In genomic region chr1:87418733-87419132, GRCm38 (mm10) we compare ENCODE assay signal across 10 mouse cellular contexts. TPM values are rescaled to one million over a fixed set of nuclear protein-coding genes. Genes with fewer than 3 reads are reported as not detected.
DNase-seq lines count a peak whose midpoint lies in the region; ATAC-seq and TF ChIP-seq lines count a peak whose summit lies in the region.
"Had no signal": no experiment of that assay in that cellular context is flagged by ENCODE, and none has a peak within 500 bp of the region (broad histone marks: within the 10 kb centered on the region; RNA-seq: fewer than 3 reads in every experiment).

No protein-coding gene starts in this region.

- TF ChIP-seq EP300 in MEL (IDR thresholded peaks at IDR 0.05; ENCODE audit: low read depth in 1 of 2, low read length in 2 of 2) = no peak

- TF ChIP-seq POLR2A in MEL (IDR thresholded peaks at IDR 0.05; ENCODE audit: control insufficient read depth in 1 of 2, insufficient read depth in 1 of 2, low read depth in 1 of 2, low read length in 2 of 2, poor library complexity in 1 of 2) = no peak

- DNase-seq in A20 (ENCODE audit: low read depth, low spot score) = peak; percentile 75
- DNase-seq in MEL (ENCODE audit: low read depth, low spot score) = peak; percentile 86
- peak; percentile 65 for DNase-seq in retina, postnatal 1 day
- DNase-seq in frontal cortex, postnatal 10 days (ENCODE audit: low spot score in 2 of 2) = no peak
- DNase-seq in ovary, adult 18-20 months (ENCODE audit: low spot score) = no peak

- H3K27ac ChIP-seq in intestine, postnatal 0 days (ENCODE audit: low read depth, low read length) = no peak overlapping the region
- H3K27ac ChIP-seq in intestine, embryonic 15.5 days = no peak overlapping the region
- no peak overlapping the region for H3K27ac ChIP-seq in MEL (ENCODE audit: control insufficient read depth, low read depth, low read length)
- H3K27ac ChIP-seq: macrophage had no signal

- no peak overlapping the region for H3K9ac ChIP-seq in intestine, postnatal 0 days (ENCODE audit: low read depth, low read length)
- no peak overlapping the region for H3K9ac ChIP-seq in intestine, embryonic 15.5 days
- H3K9ac ChIP-seq in MEL (ENCODE audit: control insufficient read depth, low read depth, low read length, poor library complexity, severe bottlenecking) = no peak overlapping the region

- H3K36me3 ChIP-seq in intestine, postnatal 0 days (ENCODE audit: control insufficient read depth, insufficient read depth) = peaks cover 58% of the 10 kb centered on the region
- H3K36me3 ChIP-seq in intestine, embryonic 15.5 days = 0 out of 2 replicates have a peak, but pooled peaks cover 15% of the 10 kb centered on the region
- H3K36me3 ChIP-seq in MEL (ENCODE audit: control insufficient read depth in 1 of 2, insufficient read depth in 2 of 2, low read length in 2 of 2) = peaks cover 0 to 46% of the 10 kb centered on the region in 2 experiments; a peak in 2 of 4 replicates

- H3K4me2 ChIP-seq in intestine, postnatal 0 days (replicated peaks; ENCODE audit: low read depth) = no peak overlapping the region
- H3K4me2 ChIP-seq in intestine, embryonic 15.5 days (replicated peaks) = no peak overlapping the region

- TF ChIP-seq CTCF in intestine, postnatal 0 days (IDR thresholded peaks at IDR 0.05; ENCODE audit: low read depth) = peak; percentile 76
- peak in 2 of 3 experiments; percentile 68 to 85; a peak in 4 of 6 replicates for TF ChIP-seq CTCF in MEL (IDR thresholded peaks at IDR 0.05 in 2 of 3, conservative IDR thresholded peaks at IDR 0.05 in 1 of 3; ENCODE audit: control insufficient read depth in 1 of 3, insufficient read depth in 1 of 3, low read depth in 2 of 3, low read length in 3 of 3, poor library complexity in 1 of 3, severe bottlenecking in 1 of 3)

- TF ChIP-seq RAD21 in MEL (IDR thresholded peaks at IDR 0.05; ENCODE audit: low read depth, low read length) = peak; percentile 27

- no peak for ATAC-seq in intestine, postnatal 0 days
- no peak for ATAC-seq in intestine, embryonic 15.5 days
- ATAC-seq in erythroblast, adult 5-6 weeks (replicated peaks; ENCODE audit: low FRiP score, poor library complexity, severe bottlenecking) = peak; percentile 86

- no peaks in the 10 kb centered on the region for H3K79me2 ChIP-seq in MEL (ENCODE audit: control insufficient read depth, insufficient read depth, low read length, poor library complexity)

- no peak overlapping the region for H3K4me3 ChIP-seq in intestine, postnatal 0 days (ENCODE audit: low read depth, low read length)
- no peak overlapping the region for H3K4me3 ChIP-seq in intestine, embryonic 15.5 days (replicated peaks)
- H3K4me3 ChIP-seq in MEL (ENCODE audit: control insufficient read depth in 1 of 2, insufficient read depth in 1 of 2, low read depth in 2 of 2, low read length in 2 of 2) = no peak overlapping the region
- H3K4me3 ChIP-seq: erythroblast, embryonic 14.5 days had no signal

- no peaks in the 10 kb centered on the region for H3K4me1 ChIP-seq in intestine, postnatal 0 days (replicated peaks; ENCODE audit: control insufficient read depth, insufficient read depth, low read length)
- H3K4me1 ChIP-seq in intestine, embryonic 15.5 days (replicated peaks) = no peaks in the 10 kb centered on the region
- H3K4me1 ChIP-seq in MEL (ENCODE audit: control insufficient read depth in 1 of 2, insufficient read depth in 2 of 2, low read length in 2 of 2) = no peaks in the 10 kb centered on the region

- H3K27me3 ChIP-seq in intestine, postnatal 0 days (replicated peaks; ENCODE audit: control insufficient read depth, insufficient read depth, low read length) = no peaks in the 10 kb centered on the region
- H3K27me3 ChIP-seq in intestine, embryonic 15.5 days (replicated peaks) = no peaks in the 10 kb centered on the region
- H3K27me3 ChIP-seq in MEL (ENCODE audit: control insufficient read depth in 1 of 2, insufficient read depth in 2 of 2, low read length in 2 of 2) = no peaks in the 10 kb centered on the region

- WGBS in intestine, postnatal 0 days = 88% methylated on average over 4 of the region's 4 CpGs
- 91% methylated on average over 4 of the region's 4 CpGs for WGBS in intestine, embryonic 15.5 days

- H3K9me3 ChIP-seq in intestine, postnatal 0 days (ENCODE audit: control insufficient read depth) = no peaks in the 10 kb centered on the region
- no peaks in the 10 kb centered on the region for H3K9me3 ChIP-seq in intestine, embryonic 15.5 days
- H3K9me3 ChIP-seq in MEL (replicated peaks; ENCODE audit: insufficient read depth, low read length) = no peaks in the 10 kb centered on the region

TF ChIP-seq in MEL, 35 proteins besides CTCF, POLR2A, EP300 and RAD21:
- TF ChIP-seq POLR2AphosphoS5 (IDR thresholded peaks at IDR 0.05; ENCODE audit: borderline replicate concordance, low read depth, low read length) (no peak), CHD2 (IDR thresholded peaks at IDR 0.05; ENCODE audit: low read length) (no peak), NRF1 (IDR thresholded peaks at IDR 0.05; ENCODE audit: insufficient read depth, low read depth, low read length, poor library complexity, severe bottlenecking) (no peak), MAX (IDR thresholded peaks at IDR 0.05; ENCODE audit: low read length) (no peak), UBTF (IDR thresholded peaks at IDR 0.05; ENCODE audit: borderline replicate concordance, insufficient read depth, low read depth, low read length) (no peak), MYB (IDR thresholded peaks at IDR 0.05; ENCODE audit: low read depth, low read length) (no peak), KAT2A (conservative IDR thresholded peaks at IDR 0.05; ENCODE audit: low read depth, low read length) (no peak), MEF2A (IDR thresholded peaks at IDR 0.05; ENCODE audit: extremely low read depth, insufficient replicate concordance, low read depth, low read length, poor library complexity, severe bottlenecking) (no peak), SMC3 (IDR thresholded peaks at IDR 0.05; ENCODE audit: low read depth, low read length) (peak; percentile 52), POLR2AphosphoS2 (IDR thresholded peaks at IDR 0.05; ENCODE audit: low read length) (no peak), MAZ (IDR thresholded peaks at IDR 0.05; ENCODE audit: low read depth, low read length) (no peak), BHLHE40 (IDR thresholded peaks at IDR 0.05; ENCODE audit: borderline replicate concordance, low read depth, low read length) (no peak), MAFK (IDR thresholded peaks at IDR 0.05; ENCODE audit: borderline replicate concordance, low read depth, low read length) (0 out of 2 replicates have a peak, but pooled peaks have one; percentile 5), ZNF384 (IDR thresholded peaks at IDR 0.05; ENCODE audit: low read depth, low read length) (0 out of 2 replicates have a peak, but pooled peaks have one; percentile 16), ZC3H11A (IDR thresholded peaks at IDR 0.05; ENCODE audit: low read depth, low read length) (no peak), ZMIZ1 (IDR thresholded peaks at IDR 0.05; ENCODE audit: low read depth, low read length) (no peak), RCOR1 (IDR thresholded peaks at IDR 0.05; ENCODE audit: low read depth, low read length) (no peak)

RNA-seq across cellular contexts. Expression of gene Kcnj13, which starts 24.2 kb away (rescaled TPM):
- 0.70 and 0.82 TPM in 2 replicates for polyA plus RNA-seq in intestine, postnatal 0 days (2015; fragmentation: Nextera tagmentation; extraction: Ambion mirVana)
- 0.45 and 0.62 TPM in 2 replicates for polyA plus RNA-seq in intestine, embryonic 15.5 days (2015; fragmentation: Nextera tagmentation; extraction: Ambion mirVana)
- total RNA-seq in MEL (2012; rRNA removed) = 0.16 and 0.23 TPM in 2 replicates
- polyA plus RNA-seq in MEL (2012; ENCODE audit: insufficient read depth in 1 of 2, insufficient read length in 2 of 2, low read depth in 1 of 2, low replicate concordance in 2 of 2, missing spikeins in 1 of 2) = under 1 TPM in 1 of 2 experiments, not detected in 1; 0.10 TPM
- not detected in 2 replicates for total RNA-seq in erythroblast, adult 5-6 weeks (2015; ENCODE audit: low replicate concordance)
- total RNA-seq in erythroblast, adult 5-6 weeks (2017; ENCODE audit: low replicate concordance) = not detected in 2 replicates
- polyA plus RNA-seq: erythroblast, embryonic 14.5 days; macrophage had no signal

RNA-seq across cellular contexts. Expression of gene Snorc, which starts 51.3 kb away (rescaled TPM):
- not detected in 2 replicates for polyA plus RNA-seq in intestine, postnatal 0 days (2015; fragmentation: Nextera tagmentation; extraction: Ambion mirVana)
- polyA plus RNA-seq in intestine, embryonic 15.5 days (2015; fragmentation: Nextera tagmentation; extraction: Ambion mirVana) = not detected in 2 replicates
- total RNA-seq in MEL (2012; rRNA removed) = not detected in 2 replicates
- not detected for polyA plus RNA-seq in MEL (2012; ENCODE audit: insufficient read depth in 1 of 2, insufficient read length in 2 of 2, low read depth in 1 of 2, low replicate concordance in 2 of 2, missing spikeins in 1 of 2)
- total RNA-seq in erythroblast, adult 5-6 weeks (2015; ENCODE audit: low replicate concordance) = not detected in 2 replicates
- not detected in 2 replicates for total RNA-seq in erythroblast, adult 5-6 weeks (2017; ENCODE audit: low replicate concordance)
- polyA plus RNA-seq: erythroblast, embryonic 14.5 days; macrophage had no signal

Comparison
In these comparisons a context has a peak if more than half of its experiments do, and no peak if none do; other contexts are left out.
1. DNase-seq: peak in A20 (single experiment), MEL (single experiment) and retina, postnatal 1 day (single experiment); none in frontal cortex, postnatal 10 days (0 of 2) and ovary, adult 18-20 months (single experiment).